Mouse (Mus musculus) lung, postnatal 4 days (tissue): ENCODE data around the gene Wfdc5.

ENCODE experiments used
- DNase-seq, 2 experiments: peaks; one replicate each; pipeline ENCODE4 v3.0.0; 2021

Gene Wfdc5

DNA sequence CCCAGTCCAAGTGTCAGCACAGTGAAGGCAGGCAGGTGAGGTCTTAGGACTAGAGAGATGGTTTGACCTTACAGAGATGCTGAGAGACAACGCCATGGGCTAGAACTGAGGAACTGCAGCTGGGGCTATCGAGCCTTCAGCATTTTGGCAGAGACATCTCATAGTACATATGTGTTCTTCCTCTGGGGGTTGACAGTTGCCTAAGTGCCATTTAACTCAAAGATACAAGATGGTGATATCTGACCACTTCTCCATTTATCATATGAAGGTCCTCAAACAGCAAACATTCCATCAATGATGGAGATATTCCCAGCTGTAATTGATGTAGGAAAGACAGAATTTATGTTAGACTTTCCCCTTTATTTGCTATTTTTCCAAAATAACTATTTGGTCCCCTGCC lies 55.2 kb downstream of the Wfdc5 start:
- no peak for DNase-seq

DNA sequence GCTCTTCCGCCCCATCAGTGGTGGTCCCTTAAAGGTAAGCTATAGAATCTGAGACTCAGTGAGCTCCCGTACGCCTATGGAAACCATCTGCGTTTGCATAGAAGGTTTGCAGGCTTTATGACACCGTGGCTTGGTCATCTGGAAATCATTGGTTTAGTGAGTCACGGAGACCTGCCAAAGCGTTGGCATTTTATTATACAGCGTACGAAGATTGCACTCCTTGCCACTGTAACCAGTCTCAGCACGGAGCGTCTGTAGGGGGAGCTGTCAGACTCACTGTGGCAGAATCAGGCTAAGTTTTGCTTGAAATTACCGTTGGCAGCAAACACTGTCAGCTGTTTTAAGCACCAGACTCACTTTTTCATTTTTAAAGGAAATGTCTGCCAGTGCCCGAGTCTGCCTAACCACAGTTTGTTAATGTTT lies 56.0 kb downstream of the Wfdc5 start:
- peak; percentile 51 to 58 for DNase-seq
